Mouse (Mus musculus) cerebellum, postnatal 25 days (tissue): ENCODE measurements around the gene Rnf41.

Source experiments
- DNase-seq, 2 experiments: peaks; one replicate each; pipeline ENCODE4 v3.0.0; 2021; ENCODE audit warnings: mixed read lengths in 2 of 2

Rnf41 gene

GRCm38 (mm10) chr10:128411211-128412054 lies at the start of gene Rnf41, which contains the start of gene Nabp2:
TSS of gene Rnf41 (plus strand) at chr10:128411657.
TSS of gene Nabp2 (minus strand) at chr10:128411492.
- DNase-seq: peak; percentile 95 to 96

- no peak for DNase-seq
Measured at GRCm38 (mm10) chr10:128361836-128362235, 49.6 kb upstream of the Rnf41 start.

GRCm38 (mm10) chr10:128362568-128362967 lies 48.9 kb upstream of the Rnf41 start:
- peak in 1 of 2 experiments; percentile 57 for DNase-seq

- no peak for DNase-seq
Measured at GRCm38 (mm10) chr10:128367899-128368401, 43.5 kb upstream of the Rnf41 start.

- DNase-seq: peak; percentile 95 to 96
Measured at GRCm38 (mm10) chr10:128368402-128369217, 42.8 kb upstream of the Rnf41 start, which contains the start of gene Coq10a. TSS of gene Coq10a (minus strand) at chr10:128368997.

- DNase-seq: no peak
Measured at GRCm38 (mm10) chr10:128369218-128369543, 42.3 kb upstream of the Rnf41 start.

- DNase-seq: no peak
Measured at GRCm38 (mm10) chr10:128369599-128369998, 41.9 kb upstream of the Rnf41 start.

- DNase-seq: no peak
Measured at GRCm38 (mm10) chr10:128370021-128370420, 41.4 kb upstream of the Rnf41 start.

GRCm38 (mm10) chr10:128370601-128371000 lies 40.9 kb upstream of the Rnf41 start:
- DNase-seq: no peak

GRCm38 (mm10) chr10:128372142-128372541 lies 39.3 kb upstream of the Rnf41 start:
- DNase-seq: no peak

GRCm38 (mm10) chr10:128372989-128373748 lies 38.3 kb upstream of the Rnf41 start:
- DNase-seq: no peak

- DNase-seq: no peak
Measured at GRCm38 (mm10) chr10:128374393-128374792, 37.1 kb upstream of the Rnf41 start.

- no peak for DNase-seq
Measured at GRCm38 (mm10) chr10:128376099-128376454, 35.4 kb upstream of the Rnf41 start.

GRCm38 (mm10) chr10:128376455-128377211 lies 34.8 kb upstream of the Rnf41 start, which contains the start of gene Ankrd52:
TSS of gene Ankrd52 (plus strand) at chr10:128377115.
- peak; percentile 94 to 95 for DNase-seq

- peak in 1 of 2 experiments; percentile 47 for DNase-seq
Measured at GRCm38 (mm10) chr10:128377222-128377939, 34.1 kb upstream of the Rnf41 start.

GRCm38 (mm10) chr10:128377940-128378448 lies 33.5 kb upstream of the Rnf41 start:
- DNase-seq: no peak

GRCm38 (mm10) chr10:128378462-128378861 lies 33.0 kb upstream of the Rnf41 start:
- DNase-seq: peak in 1 of 2 experiments; percentile 51

- peak in 1 of 2 experiments; percentile 37 for DNase-seq
Measured at GRCm38 (mm10) chr10:128379260-128379659, 32.2 kb upstream of the Rnf41 start.

- DNase-seq: no peak
Measured at GRCm38 (mm10) chr10:128380565-128380964, 30.9 kb upstream of the Rnf41 start.

GRCm38 (mm10) chr10:128382482-128382881 lies 29.0 kb upstream of the Rnf41 start:
- DNase-seq: no peak

- DNase-seq: no peak
Measured at GRCm38 (mm10) chr10:128385902-128386301, 25.6 kb upstream of the Rnf41 start.
